Mouse (Mus musculus) gastrocnemius, adult 18-20 months (tissue): ENCODE results near the gene Sgpl1. TPM values are rescaled to one million over a fixed set of nuclear protein-coding genes. Genes with fewer than 3 reads are reported as not detected.

Experiments
- DNase-seq: peaks from one replicate; pipeline ENCODE4 v3.0.0; 2021; ENCODE audit warnings: low spot score
- long read RNA-seq, 2 experiments: library from polyadenylated mRNA; stranded (forward); transcript quantifications; one replicate each; pipeline ENCODE4 v2.0.0; 2021
- total RNA-seq, 2 experiments: library from RNA; stranded (reverse); gene quantifications; 2 replicates each; pipeline ENCODE4 v1.2.3; 2021

Gene Sgpl1
- total RNA-seq = 1 to 10 TPM; 5.8 to 6.1 TPM
- long read RNA-seq, experiment 1, full-length matches to known transcripts = 12 of 14 reads
- long read RNA-seq, experiment 1, partial matches to known transcripts = 0 of 14 reads
- long read RNA-seq, experiment 1, other reads (novel, unspliced or antisense) = 2 of 14 reads
- long read RNA-seq, experiment 2, full-length matches to known transcripts = 3 of 6 reads
- long read RNA-seq, experiment 2, partial matches to known transcripts = 0 of 6 reads
- long read RNA-seq, experiment 2, other reads (novel, unspliced or antisense) = 3 of 6 reads

DNA sequence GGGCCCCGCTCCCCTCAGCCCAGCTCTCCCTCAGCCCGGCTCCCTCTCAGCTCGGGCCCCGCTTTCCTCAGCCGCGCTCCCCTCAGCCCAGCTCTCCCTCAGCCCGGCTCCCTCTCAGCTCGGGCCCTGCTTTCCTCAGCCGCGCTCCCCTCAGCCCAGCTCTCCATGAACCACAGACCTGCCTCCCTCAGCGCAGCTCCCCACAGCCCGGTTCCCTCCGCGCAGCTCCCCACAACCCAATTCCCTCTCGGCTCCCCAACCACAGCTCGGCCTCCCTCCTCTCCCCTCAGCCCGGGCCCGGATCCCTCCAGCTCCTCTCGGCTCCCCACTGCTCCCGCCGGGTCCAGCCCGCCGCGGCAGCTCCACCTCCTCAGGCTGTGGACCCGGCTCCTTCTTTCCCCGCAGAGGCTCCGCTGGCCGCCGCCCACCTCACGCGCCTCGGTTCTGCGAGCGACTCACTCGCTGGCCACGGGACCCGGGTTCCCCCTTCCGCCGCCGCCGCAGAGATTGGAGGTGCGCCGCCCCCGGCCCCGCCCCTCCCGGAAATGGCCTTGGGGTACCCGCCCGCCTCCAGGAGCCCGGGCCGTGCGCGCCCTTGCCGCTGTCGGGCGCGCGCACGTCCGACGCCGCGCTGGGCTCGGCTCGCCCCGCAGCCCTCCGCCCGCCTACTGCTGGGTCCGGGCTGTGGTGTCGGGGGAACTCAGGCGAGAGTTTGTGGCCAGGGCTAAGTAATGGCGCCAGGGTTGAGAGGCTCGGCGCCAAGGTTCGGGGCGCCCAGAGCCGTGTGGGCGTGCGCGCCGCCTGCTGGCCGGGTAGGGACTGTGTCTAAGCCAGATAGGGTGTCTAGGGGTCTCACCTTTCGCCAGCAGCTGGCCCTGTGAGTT is at the start of gene Sgpl1:
TSS of gene Sgpl1 (minus strand) at position 547 of the 884 bp plus-strand sequence.
- DNase-seq = peak; percentile 84

DNA sequence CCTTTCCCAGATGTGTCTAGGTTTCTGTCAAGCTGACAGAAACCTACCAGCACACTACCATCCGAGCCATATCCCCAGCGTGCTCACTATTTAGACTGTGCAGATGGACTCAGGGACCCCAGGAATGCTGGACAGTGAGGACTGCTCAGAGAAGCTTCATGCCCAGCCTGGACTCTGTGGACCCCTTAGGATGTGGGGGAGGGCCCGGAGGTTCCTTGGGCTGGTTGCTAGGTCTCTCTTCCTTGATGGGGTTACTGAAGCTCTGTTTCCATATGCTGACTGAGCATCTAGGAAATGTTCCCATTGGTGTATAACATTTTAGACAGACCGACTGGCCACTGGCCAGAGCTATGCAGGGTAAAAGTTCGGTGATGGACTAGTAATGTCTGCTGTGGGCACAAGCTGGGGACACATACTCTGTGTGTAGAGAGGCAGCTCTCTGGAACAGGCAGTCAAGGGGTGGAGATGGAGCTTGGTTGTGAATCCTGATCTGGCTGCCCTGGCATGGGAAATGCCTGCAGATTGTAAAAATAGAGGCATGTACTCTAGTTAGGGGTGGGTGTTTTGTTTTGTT is 48.3 kb upstream of the Sgpl1 start:
- no peak for DNase-seq

GRCm38 (mm10) chr10:61195216-61195615 is 47.7 kb upstream of the Sgpl1 start:
- no peak for DNase-seq

GRCm38 (mm10) chr10:61194611-61195010 is 47.1 kb upstream of the Sgpl1 start:
- peak; percentile 43 for DNase-seq

GRCm38 (mm10) chr10:61188010-61188409 is 40.5 kb upstream of the Sgpl1 start:
- DNase-seq = no peak

GRCm38 (mm10) chr10:61187001-61187400 is 39.5 kb upstream of the Sgpl1 start:
- DNase-seq = no peak

DNA sequence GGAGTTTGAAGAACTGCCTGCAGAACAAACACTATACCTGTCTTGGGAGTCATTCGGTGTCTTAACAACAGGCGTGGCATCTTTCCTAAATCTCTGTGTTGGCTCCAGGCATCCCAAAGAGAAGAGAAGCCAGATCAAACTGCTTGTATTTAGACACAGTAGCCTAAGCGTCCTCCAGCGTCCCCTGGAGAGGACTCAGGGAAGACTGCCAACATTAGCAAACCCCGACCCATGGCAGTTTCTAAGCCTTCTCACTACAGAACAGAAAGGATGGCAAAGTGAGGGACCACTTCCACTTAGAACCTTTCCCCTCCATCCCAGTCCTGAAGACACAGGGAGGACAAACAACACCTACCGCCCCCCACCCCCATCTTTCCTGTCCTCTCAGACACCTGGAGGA is 32.4 kb upstream of the Sgpl1 start:
- no peak for DNase-seq

DNA sequence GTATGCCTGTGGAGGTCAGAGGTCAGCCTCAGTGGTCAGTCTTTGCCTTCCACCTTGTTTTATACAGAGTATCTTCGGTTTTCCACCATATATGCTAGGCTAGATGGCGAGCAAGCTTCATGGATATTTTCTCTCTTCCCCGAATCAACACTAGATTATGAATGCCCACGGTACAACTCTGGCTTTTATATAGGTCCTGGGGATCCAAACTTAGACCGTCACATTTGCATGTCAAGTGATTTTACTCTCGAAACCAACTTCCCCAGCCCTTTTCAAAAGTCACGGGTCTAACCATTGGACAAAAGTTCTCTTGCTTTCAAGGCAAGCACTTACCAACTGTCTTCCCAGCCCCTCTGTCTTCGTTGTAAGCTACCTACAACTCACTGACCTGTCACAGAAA is 31.2 kb upstream of the Sgpl1 start:
- no peak for DNase-seq

GRCm38 (mm10) chr10:61177751-61178150 is 30.2 kb upstream of the Sgpl1 start:
- no peak for DNase-seq

- DNase-seq = no peak
Observed at GRCm38 (mm10) chr10:61176221-61176790, 28.8 kb upstream of the Sgpl1 start.

DNA sequence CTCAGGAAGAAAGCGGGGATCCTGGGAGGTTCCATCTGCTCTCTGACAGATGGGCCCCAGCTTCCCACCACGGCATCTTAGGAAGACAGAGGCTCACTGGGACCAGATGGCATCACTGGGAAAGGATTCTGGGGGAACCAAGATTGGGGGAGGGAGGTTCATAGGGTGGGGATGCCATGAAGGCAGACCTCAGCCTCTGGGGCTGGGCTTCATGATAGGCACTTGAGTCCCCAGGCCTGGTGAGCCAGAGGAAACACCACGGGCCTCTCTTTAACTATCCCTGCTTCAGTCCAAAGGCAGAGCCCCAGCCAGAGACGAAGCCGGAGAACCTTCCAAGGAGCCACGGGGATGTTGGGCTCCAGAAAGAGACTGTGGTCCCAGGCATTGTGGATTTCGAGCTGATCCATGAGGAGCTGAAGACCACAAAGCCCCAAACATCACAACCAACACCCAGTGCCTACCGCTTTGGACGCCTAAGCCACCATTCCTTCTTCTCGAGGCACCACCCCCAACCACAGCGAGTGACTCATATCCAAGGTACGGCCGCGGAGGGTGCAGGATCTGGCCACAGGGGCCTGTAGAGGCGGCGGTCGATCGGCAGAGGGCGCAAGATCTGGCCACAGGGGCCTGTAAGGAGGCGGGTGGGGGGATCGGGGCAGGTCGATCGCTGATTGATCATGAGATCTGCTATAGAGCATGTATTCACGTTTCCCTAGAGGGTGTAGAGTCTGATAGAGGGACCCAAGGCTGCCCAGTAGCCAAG is 28.1 kb upstream of the Sgpl1 start:
- DNase-seq = no peak

DNA sequence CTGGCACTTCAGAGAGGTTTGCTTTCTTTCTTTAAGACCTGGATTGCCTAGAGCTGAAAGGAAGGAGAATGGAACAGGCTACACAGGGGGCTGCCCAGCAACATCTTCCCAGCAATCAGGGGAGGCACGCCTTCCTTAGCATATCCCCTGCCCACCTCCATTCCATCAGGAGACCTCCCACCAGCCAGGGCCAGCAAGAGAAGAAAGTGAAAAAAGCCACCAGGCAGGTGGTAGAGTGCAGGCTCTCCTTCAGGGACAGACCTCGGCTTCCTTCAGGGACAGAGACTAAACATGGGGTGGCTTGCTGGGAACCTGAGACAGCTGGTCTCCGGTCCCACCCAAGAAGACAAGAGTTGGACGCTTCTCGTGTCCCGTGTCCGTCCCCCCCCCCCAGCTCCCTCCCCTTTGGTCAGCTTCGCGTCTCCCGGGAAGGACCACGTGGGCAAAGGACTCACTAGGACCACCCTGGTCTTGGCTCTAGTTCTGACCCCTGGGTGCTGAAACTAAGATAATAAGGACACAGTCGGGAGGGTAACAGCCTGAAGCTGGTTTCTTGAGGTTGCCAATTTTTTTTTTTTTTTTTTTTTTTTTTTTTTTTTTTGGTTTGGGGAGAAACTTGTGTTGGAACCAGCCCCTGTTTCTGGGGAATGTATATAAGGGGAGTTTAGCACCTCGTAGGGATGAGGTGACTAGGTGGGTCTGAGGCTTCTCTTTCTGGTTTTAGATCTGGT is 27.4 kb upstream of the Sgpl1 start:
- no peak for DNase-seq

GRCm38 (mm10) chr10:61172496-61172895 is 25.0 kb upstream of the Sgpl1 start:
- DNase-seq = no peak

GRCm38 (mm10) chr10:61171654-61172053 is 24.2 kb upstream of the Sgpl1 start, which contains the start of gene Tbata:
Gene Tbata (plus strand): TSS chr10:61171954.
- no peak for DNase-seq

- DNase-seq = no peak
Observed at GRCm38 (mm10) chr10:61168393-61168792, 20.9 kb upstream of the Sgpl1 start.

DNA sequence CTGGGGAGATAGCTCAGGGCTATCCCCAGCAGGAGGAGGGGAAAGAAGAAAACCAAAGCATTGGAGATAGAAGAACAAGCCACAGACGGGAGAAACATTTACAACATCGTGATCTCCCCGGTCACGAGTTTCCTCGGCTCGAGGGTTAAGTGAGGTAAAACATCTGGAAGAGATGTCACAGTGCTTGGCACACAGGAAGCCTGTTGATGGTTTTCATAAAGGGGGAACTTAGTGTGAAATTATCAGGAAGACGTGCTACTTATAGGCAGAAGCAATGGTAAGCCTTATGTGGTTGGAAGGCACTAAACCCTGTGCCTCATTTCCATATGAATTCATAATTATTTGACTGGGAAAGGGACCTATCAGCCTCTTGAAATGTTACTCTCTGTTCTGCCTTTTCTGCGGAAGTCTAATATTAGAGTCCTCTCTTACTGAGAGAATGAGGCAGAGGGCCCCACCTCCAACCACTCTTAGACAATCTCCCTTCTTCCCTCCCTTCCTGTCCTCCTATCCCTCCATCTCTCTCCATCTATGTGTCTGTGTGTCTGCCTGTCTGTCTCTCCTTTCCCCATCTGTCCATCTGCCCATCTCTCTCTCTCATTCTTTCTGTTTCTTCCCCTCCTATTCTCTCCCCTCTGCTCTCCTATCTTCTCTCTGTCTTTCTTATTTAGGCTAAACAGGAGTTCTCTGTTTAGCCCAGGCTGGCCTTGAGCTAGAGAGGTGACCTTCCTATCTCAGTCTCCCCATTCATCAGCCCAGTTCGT is 20.0 kb upstream of the Sgpl1 start:
- DNase-seq = peak; percentile 19

DNA sequence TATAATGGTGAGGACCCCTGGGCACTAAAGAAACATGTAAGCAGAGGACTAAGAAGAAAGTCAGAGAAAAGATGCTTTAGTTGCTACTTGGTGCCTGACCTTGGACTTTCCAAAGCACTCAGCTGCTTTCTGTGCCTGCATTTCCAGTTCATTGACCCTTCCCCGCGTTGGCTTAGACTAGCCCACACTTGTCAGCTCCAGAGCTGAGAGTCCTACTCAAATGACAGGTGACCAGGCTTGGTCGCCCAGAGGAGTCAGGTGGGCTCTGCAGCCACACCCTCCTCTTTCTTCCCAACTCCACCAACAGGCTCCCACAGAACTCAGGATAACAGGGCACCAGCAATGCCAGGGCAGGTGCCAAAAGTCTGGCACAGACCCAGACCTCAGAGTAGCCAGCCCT is 14.9 kb upstream of the Sgpl1 start:
- no peak for DNase-seq

DNA sequence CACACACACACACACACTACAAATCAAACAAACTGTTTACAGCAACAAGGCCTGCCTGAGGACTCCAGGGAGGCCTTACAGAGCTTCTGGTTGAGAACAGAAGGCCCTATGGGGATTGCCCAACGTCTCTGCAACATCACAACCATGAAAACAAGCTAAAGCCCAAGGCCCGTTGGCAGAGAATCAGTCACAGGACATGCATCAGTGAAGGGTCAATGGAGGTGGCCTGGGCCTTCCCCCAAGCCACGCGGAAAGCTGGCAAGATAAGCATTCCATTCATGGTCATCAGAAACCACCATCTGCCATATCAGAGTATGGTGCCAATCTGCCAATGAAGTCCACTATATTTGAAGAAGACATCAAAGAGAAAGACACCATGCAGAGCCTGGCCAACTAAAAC is 13.2 kb upstream of the Sgpl1 start:
- peak; percentile 53 for DNase-seq

DNA sequence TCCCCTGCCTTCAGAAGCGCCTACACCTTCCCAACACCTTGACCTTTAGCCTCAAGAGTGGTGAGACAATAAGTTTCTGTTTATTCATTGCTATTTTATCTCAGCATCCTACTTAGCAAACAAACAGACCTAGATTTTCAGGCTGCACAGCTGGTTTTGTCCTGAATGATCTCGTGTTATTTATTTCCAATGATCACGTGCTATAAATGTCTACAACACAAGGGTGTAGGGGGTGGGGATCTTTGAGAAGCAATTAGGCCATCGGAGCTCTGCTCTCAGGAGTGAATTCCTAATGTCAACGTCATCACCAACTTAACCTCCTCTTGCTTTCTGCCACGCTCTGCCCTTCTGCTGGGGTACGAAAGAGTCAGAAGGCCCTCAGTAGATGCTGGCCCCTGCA is 12.6 kb upstream of the Sgpl1 start:
- DNase-seq = no peak

GRCm38 (mm10) chr10:61158594-61158993 is 11.1 kb upstream of the Sgpl1 start:
- DNase-seq = no peak
